Comparison of ENCODE assay signal across 9 mouse cellular contexts in the genomic region with DNA sequence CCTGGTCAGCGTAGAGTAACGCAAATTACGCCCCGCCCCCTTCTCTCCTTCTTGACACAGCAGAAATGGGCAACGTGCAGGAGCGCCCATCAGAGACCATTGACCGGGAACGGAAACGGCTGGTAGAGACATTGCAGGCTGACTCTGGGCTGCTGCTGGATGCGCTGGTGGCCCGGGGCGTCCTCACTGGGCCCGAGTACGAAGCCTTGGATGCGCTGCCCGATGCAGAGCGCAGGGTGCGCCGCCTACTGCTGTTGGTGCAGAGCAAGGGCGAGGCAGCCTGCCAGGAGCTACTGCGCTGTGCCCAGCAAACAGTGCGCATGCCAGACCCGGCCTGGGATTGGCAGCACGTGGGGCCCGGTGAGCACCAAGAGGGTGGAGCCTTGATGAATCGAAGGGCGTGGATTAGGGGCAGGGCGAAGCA. TPM values are rescaled to one million over a fixed set of nuclear protein-coding genes. Genes with fewer than 3 reads are reported as not detected.
DNase-seq lines count a peak whose midpoint lies in the region; ATAC-seq and TF ChIP-seq lines count a peak whose summit lies in the region.
"Had no signal": no experiment of that assay in that cellular context is flagged by ENCODE, and none has a peak within 500 bp of the region (broad histone marks: within the 10 kb centered on the region; RNA-seq: fewer than 3 reads in every experiment).

No protein-coding gene starts in this region.

- peaks cover 30% of the 10 kb centered on the region for H3K36me3 ChIP-seq in forebrain, embryonic 12.5 days (replicated peaks)
- H3K36me3 ChIP-seq in heart, postnatal 0 days (replicated peaks; ENCODE audit: control insufficient read depth, insufficient read depth, low read length), result no peaks in the 10 kb centered on the region
- peaks cover 15% of the 10 kb centered on the region for H3K36me3 ChIP-seq in midbrain, embryonic 16.5 days (ENCODE audit: control insufficient read depth, insufficient read depth, low read length)

- peak overlapping the region; percentile 24 for H3K4me3 ChIP-seq in forebrain, embryonic 12.5 days (replicated peaks)
- H3K4me3 ChIP-seq in heart, postnatal 0 days (ENCODE audit: low read depth, low read length), result peak overlapping the region; percentile 35
- peak overlapping the region; percentile 16; the same call in 1 of the 2 replicates for H3K4me3 ChIP-seq in midbrain, embryonic 16.5 days (ENCODE audit: low read depth, low read length)
- H3K4me3 ChIP-seq: myocyte had no signal

- DNase-seq in CD4-positive helper T cell, adult 2 months (ENCODE audit: low read depth, low spot score), result peak; percentile 75
- peak; percentile 97 for DNase-seq in brain, adult 2 months (ENCODE audit: low read depth, low spot score)
- DNase-seq in heart, postnatal 0 days (ENCODE audit: low spot score), result peak; percentile 82
- peak; percentile 85 for DNase-seq in kidney, postnatal 14 days
- DNase-seq in liver, result peak; percentile 62
- DNase-seq in testis, postnatal 10 days (ENCODE audit: low spot score), result peak; percentile 80

- ATAC-seq in forebrain, embryonic 12.5 days (ENCODE audit: low FRiP score), result peak; percentile 53
- ATAC-seq in heart, postnatal 0 days (ENCODE audit: insufficient read depth, low read depth), result peak; percentile 85
- ATAC-seq in midbrain, embryonic 16.5 days, result peak; percentile 49

- H3K9ac ChIP-seq in forebrain, embryonic 12.5 days, result peak overlapping the region; percentile 34
- no peak overlapping the region for H3K9ac ChIP-seq in heart, postnatal 0 days (replicated peaks; ENCODE audit: low read depth, low read length)
- peak overlapping the region; percentile 49; the same call in 1 of the 2 replicates for H3K9ac ChIP-seq in midbrain, embryonic 16.5 days (ENCODE audit: low read depth, low read length)

- H3K27ac ChIP-seq in forebrain, embryonic 12.5 days, result no peak overlapping the region
- H3K27ac ChIP-seq in heart, postnatal 0 days (ENCODE audit: low read depth), result no peak overlapping the region
- no peak overlapping the region for H3K27ac ChIP-seq in midbrain, embryonic 16.5 days (ENCODE audit: low read length)

- peak; percentile 45 for TF ChIP-seq CTCF in heart, postnatal 0 days (IDR thresholded peaks at IDR 0.05; ENCODE audit: low read depth)

- H3K9me3 ChIP-seq in forebrain, embryonic 12.5 days, result no peaks in the 10 kb centered on the region
- H3K9me3 ChIP-seq in heart, postnatal 0 days (replicated peaks; ENCODE audit: control insufficient read depth, low read length), result no peaks in the 10 kb centered on the region
- no peaks in the 10 kb centered on the region for H3K9me3 ChIP-seq in midbrain, embryonic 16.5 days (replicated peaks; ENCODE audit: control insufficient read depth, low read length, poor library complexity, severe bottlenecking)

- 2% methylated on average over 28 of the region's 28 CpGs for WGBS in forebrain, embryonic 12.5 days
- WGBS in heart, postnatal 0 days, result 1% methylated on average over 28 of the region's 28 CpGs
- 2% methylated on average over 27 of the region's 28 CpGs for WGBS in midbrain, embryonic 16.5 days

- peak overlapping the region; percentile 50 for H3K4me2 ChIP-seq in forebrain, embryonic 12.5 days
- peak overlapping the region; percentile 55 for H3K4me2 ChIP-seq in heart, postnatal 0 days (ENCODE audit: low read depth, low read length)
- peak overlapping the region; percentile 50 for H3K4me2 ChIP-seq in midbrain, embryonic 16.5 days (ENCODE audit: low read length)

- TF ChIP-seq EP300 in heart, postnatal 0 days (IDR thresholded peaks at IDR 0.05; ENCODE audit: low read depth), result no peak

- H3K4me1 ChIP-seq in forebrain, embryonic 12.5 days, result peaks cover 29% of the 10 kb centered on the region
- H3K4me1 ChIP-seq in heart, postnatal 0 days (ENCODE audit: control insufficient read depth, insufficient read depth), result peaks cover 21% of the 10 kb centered on the region
- H3K4me1 ChIP-seq in midbrain, embryonic 16.5 days (ENCODE audit: control insufficient read depth, insufficient read depth, low read length), result peaks cover 18% of the 10 kb centered on the region

- peaks cover 84% of the 10 kb centered on the region for H3K27me3 ChIP-seq in forebrain, embryonic 12.5 days
- H3K27me3 ChIP-seq in heart, postnatal 0 days (ENCODE audit: control insufficient read depth, insufficient read depth, low read length), result peaks cover 43% of the 10 kb centered on the region; the same call in 1 of the 2 replicates
- peaks cover 30% of the 10 kb centered on the region for H3K27me3 ChIP-seq in midbrain, embryonic 16.5 days (ENCODE audit: control insufficient read depth, insufficient read depth, low read depth, low read length)

RNA-seq across cellular contexts. Expression of a gene that starts 3.0 kb away (rescaled TPM):
- polyA plus RNA-seq in forebrain, embryonic 12.5 days (2016; fragmentation: Nextera tagmentation; extraction: Ambion mirVana), result 3.3 TPM in 2 replicates
- total RNA-seq in heart, postnatal 0 days (2014; rRNA removed; ENCODE audit: low replicate concordance), result 6.8 and 13.2 TPM in 2 replicates
- polyA plus RNA-seq in heart, postnatal 0 days (2015; fragmentation: Nextera tagmentation; extraction: Ambion mirVana), result 9.8 and 10.0 TPM in 2 replicates
- polyA plus RNA-seq in midbrain, embryonic 16.5 days (2015; fragmentation: Nextera tagmentation; extraction: Ambion mirVana), result 4.5 and 4.7 TPM in 2 replicates

RNA-seq across cellular contexts. Expression of a gene that starts 9.3 kb away (rescaled TPM):
- 0.11 TPM in 1 of 2 replicates, not detected in the other for polyA plus RNA-seq in forebrain, embryonic 12.5 days (2016; fragmentation: Nextera tagmentation; extraction: Ambion mirVana)
- total RNA-seq in heart, postnatal 0 days (2014; rRNA removed; ENCODE audit: low replicate concordance), result 2.1 TPM in 1 of 2 replicates, not detected in the other
- polyA plus RNA-seq in heart, postnatal 0 days (2015; fragmentation: Nextera tagmentation; extraction: Ambion mirVana), result 0.34 and 0.43 TPM in 2 replicates
- 0.35 and 0.40 TPM in 2 replicates for polyA plus RNA-seq in midbrain, embryonic 16.5 days (2015; fragmentation: Nextera tagmentation; extraction: Ambion mirVana)

RNA-seq across cellular contexts. Expression of a gene that starts 10.7 kb away (rescaled TPM):
- polyA plus RNA-seq in forebrain, embryonic 12.5 days (2016; fragmentation: Nextera tagmentation; extraction: Ambion mirVana), result 47.6 and 53.0 TPM in 2 replicates
- total RNA-seq in heart, postnatal 0 days (2014; rRNA removed; ENCODE audit: low replicate concordance), result 0.43 and 3.5 TPM in 2 replicates
- polyA plus RNA-seq in heart, postnatal 0 days (2015; fragmentation: Nextera tagmentation; extraction: Ambion mirVana), result 3.3 and 3.5 TPM in 2 replicates
- polyA plus RNA-seq in midbrain, embryonic 16.5 days (2015; fragmentation: Nextera tagmentation; extraction: Ambion mirVana), result 168 and 175 TPM in 2 replicates

RNA-seq across cellular contexts. Expression of a gene that starts 14.5 kb away (rescaled TPM):
- polyA plus RNA-seq in forebrain, embryonic 12.5 days (2016; fragmentation: Nextera tagmentation; extraction: Ambion mirVana), result 0.54 and 0.68 TPM in 2 replicates
- total RNA-seq in heart, postnatal 0 days (2014; rRNA removed; ENCODE audit: low replicate concordance), result 1.5 and 6.4 TPM in 2 replicates
- polyA plus RNA-seq in heart, postnatal 0 days (2015; fragmentation: Nextera tagmentation; extraction: Ambion mirVana), result 3.6 and 4.3 TPM in 2 replicates
- polyA plus RNA-seq in midbrain, embryonic 16.5 days (2015; fragmentation: Nextera tagmentation; extraction: Ambion mirVana), result 0.82 and 1.1 TPM in 2 replicates

RNA-seq across cellular contexts. Expression of a gene that starts 14.5 kb away (rescaled TPM):
- polyA plus RNA-seq in forebrain, embryonic 12.5 days (2016; fragmentation: Nextera tagmentation; extraction: Ambion mirVana), result 10.8 and 11.0 TPM in 2 replicates
- total RNA-seq in heart, postnatal 0 days (2014; rRNA removed; ENCODE audit: low replicate concordance), result 9.0 and 10.4 TPM in 2 replicates
- 16.7 and 17.6 TPM in 2 replicates for polyA plus RNA-seq in heart, postnatal 0 days (2015; fragmentation: Nextera tagmentation; extraction: Ambion mirVana)
- polyA plus RNA-seq in midbrain, embryonic 16.5 days (2015; fragmentation: Nextera tagmentation; extraction: Ambion mirVana), result 12.8 and 14.0 TPM in 2 replicates

Comparison
In these comparisons a context has a peak if more than half of its experiments do, and no peak if none do; other contexts are left out.
1. RNA of a gene that starts 10.7 kb away (polyA plus RNA-seq): 168 to 175 TPM in midbrain, embryonic 16.5 days and 47.6 to 53.0 TPM in forebrain, embryonic 12.5 days; 3.3 to 3.5 TPM in heart, postnatal 0 days; every median in the first group is over 10 times any median in the second.
2. Peak in every context shown above with its lines, with median percentiles within 50 percentile points of each other: DNase-seq, ATAC-seq, H3K4me2 ChIP-seq and H3K4me3 ChIP-seq.